Mouse (Mus musculus): Measurements from ENCODE around the gene Ninj2. TPM values are rescaled to one million over a fixed set of nuclear protein-coding genes. Genes with fewer than 3 reads are reported as not detected.

Gene Ninj2
- polyA plus RNA-seq, 1 experiment from 2014 or later: not detected

- Histone ChIP-seq H3K27ac (no peak overlapping the region), H3K4me3 (no peak overlapping the region), H3K9me3 (replicated peaks) (no peaks in the 10 kb centered on the region), H3K4me2 (replicated peaks) (no peak overlapping the region), H3K36me3 (no peaks in the 10 kb centered on the region), H3K4me1 (peaks cover 23% of the 10 kb centered on the region), H3K9ac (no peak overlapping the region), H3K27me3 (peaks cover 10% of the 10 kb centered on the region)
- peak; percentile 26 for ATAC-seq (ENCODE audit: low FRiP score)
- WGBS: 24% methylated on average over 10 of the region's 10 CpGs
Measured at GRCm38 (mm10) chr6:120199638-120200394, 106.7 kb downstream of the Ninj2 start.

GRCm38 (mm10) chr6:120201956-120202355, 108.8 kb downstream of the Ninj2 start:
- Histone ChIP-seq H3K4me1 (peaks cover 23% of the 10 kb centered on the region), H3K9ac (no peak overlapping the region), H3K9me3 (replicated peaks) (no peaks in the 10 kb centered on the region), H3K27me3 (peaks cover 3% of the 10 kb centered on the region; the same call in 1 of the 2 replicates), H3K4me2 (replicated peaks) (no peak overlapping the region), H3K36me3 (no peaks in the 10 kb centered on the region), H3K27ac (peak overlapping the region; percentile 23; the same call in 1 of the 2 replicates), H3K4me3 (no peak overlapping the region)
- WGBS: 44% methylated on average over 6 of the region's 6 CpGs
- ATAC-seq (ENCODE audit: low FRiP score): no peak

- Histone ChIP-seq H3K27ac (peak overlapping the region; percentile 23; the same call in 1 of the 2 replicates), H3K36me3 (no peaks in the 10 kb centered on the region), H3K4me2 (replicated peaks) (no peak overlapping the region), H3K9ac (no peak overlapping the region), H3K4me1 (peaks cover 23% of the 10 kb centered on the region), H3K27me3 (peaks cover 3% of the 10 kb centered on the region; the same call in 1 of the 2 replicates), H3K4me3 (no peak overlapping the region), H3K9me3 (replicated peaks) (no peaks in the 10 kb centered on the region)
- peak; percentile 57 for ATAC-seq (ENCODE audit: low FRiP score)
- WGBS: 43% methylated on average over 8 of the region's 8 CpGs
Measured at GRCm38 (mm10) chr6:120202406-120202805, 109.3 kb downstream of the Ninj2 start.

GRCm38 (mm10) chr6:120206586-120206985, 113.4 kb downstream of the Ninj2 start:
- no peak overlapping the region for H3K4me3 ChIP-seq
- H3K36me3 ChIP-seq: no peaks in the 10 kb centered on the region
- H3K9me3 ChIP-seq (replicated peaks): no peaks in the 10 kb centered on the region
- H3K27ac ChIP-seq: no peak overlapping the region
- peaks cover 3% of the 10 kb centered on the region; the same call in 1 of the 2 replicates for H3K27me3 ChIP-seq
- H3K4me2 ChIP-seq (replicated peaks): no peak overlapping the region
- 90% methylated on average over 5 of the region's 5 CpGs for WGBS
- peaks cover 15% of the 10 kb centered on the region for H3K4me1 ChIP-seq
- ATAC-seq (ENCODE audit: low FRiP score): no peak
- H3K9ac ChIP-seq: no peak overlapping the region

GRCm38 (mm10) chr6:120211536-120211935, 118.4 kb downstream of the Ninj2 start:
- no peaks in the 10 kb centered on the region for H3K36me3 ChIP-seq
- no peak overlapping the region for H3K27ac ChIP-seq
- no peak overlapping the region for H3K4me3 ChIP-seq
- H3K27me3 ChIP-seq: no peaks in the 10 kb centered on the region
- H3K4me2 ChIP-seq (replicated peaks): no peak overlapping the region
- 77% methylated on average over 6 of the region's 6 CpGs for WGBS
- H3K4me1 ChIP-seq: no peaks in the 10 kb centered on the region
- no peak for ATAC-seq (ENCODE audit: low FRiP score)
- H3K9me3 ChIP-seq (replicated peaks): no peaks in the 10 kb centered on the region
- no peak overlapping the region for H3K9ac ChIP-seq

- H3K4me2 ChIP-seq (replicated peaks): no peak overlapping the region
- no peaks in the 10 kb centered on the region for H3K9me3 ChIP-seq (replicated peaks)
- H3K27me3 ChIP-seq: no peaks in the 10 kb centered on the region
- no peaks in the 10 kb centered on the region for H3K4me1 ChIP-seq
- ATAC-seq (ENCODE audit: low FRiP score): no peak
- no peaks in the 10 kb centered on the region for H3K36me3 ChIP-seq
- H3K27ac ChIP-seq: no peak overlapping the region
- H3K4me3 ChIP-seq: no peak overlapping the region
- WGBS: 65% methylated on average over 1 of the region's 1 CpGs
- H3K9ac ChIP-seq: no peak overlapping the region
Measured at GRCm38 (mm10) chr6:120216702-120217101, 123.6 kb downstream of the Ninj2 start.

- H3K4me3 ChIP-seq: no peak overlapping the region
- 83% methylated on average over 2 of the region's 2 CpGs for WGBS
- no peak overlapping the region for H3K27ac ChIP-seq
- H3K9ac ChIP-seq: no peak overlapping the region
- H3K36me3 ChIP-seq: no peaks in the 10 kb centered on the region
- no peaks in the 10 kb centered on the region for H3K4me1 ChIP-seq
- no peaks in the 10 kb centered on the region for H3K9me3 ChIP-seq (replicated peaks)
- H3K27me3 ChIP-seq: no peaks in the 10 kb centered on the region
- no peak overlapping the region for H3K4me2 ChIP-seq (replicated peaks)
- ATAC-seq (ENCODE audit: low FRiP score): no peak
Measured at GRCm38 (mm10) chr6:120219281-120219680, 126.1 kb downstream of the Ninj2 start.

- Histone ChIP-seq H3K4me2 (replicated peaks) (no peak overlapping the region), H3K9me3 (replicated peaks) (no peaks in the 10 kb centered on the region), H3K27ac (no peak overlapping the region), H3K4me1 (peaks cover 7% of the 10 kb centered on the region; the same call in 1 of the 2 replicates), H3K27me3 (no peaks in the 10 kb centered on the region), H3K36me3 (no peaks in the 10 kb centered on the region), H3K9ac (no peak overlapping the region), H3K4me3 (no peak overlapping the region)
- 28% methylated on average over 6 of the region's 6 CpGs for WGBS
- no peak for ATAC-seq (ENCODE audit: low FRiP score)
Measured at GRCm38 (mm10) chr6:120222669-120223068, 129.5 kb downstream of the Ninj2 start.

GRCm38 (mm10) chr6:120225355-120225754, 132.2 kb downstream of the Ninj2 start:
- Histone ChIP-seq H3K4me1 (peaks cover 7% of the 10 kb centered on the region; the same call in 1 of the 2 replicates), H3K36me3 (no peaks in the 10 kb centered on the region), H3K27ac (no peak overlapping the region), H3K27me3 (no peaks in the 10 kb centered on the region), H3K4me2 (replicated peaks) (no peak overlapping the region), H3K4me3 (no peak overlapping the region), H3K9ac (no peak overlapping the region), H3K9me3 (replicated peaks) (no peaks in the 10 kb centered on the region)
- WGBS: 63% methylated on average over 6 of the region's 6 CpGs
- ATAC-seq (ENCODE audit: low FRiP score): no peak

- no peaks in the 10 kb centered on the region for H3K36me3 ChIP-seq
- no peak overlapping the region for H3K4me2 ChIP-seq (replicated peaks)
- peaks cover 7% of the 10 kb centered on the region; the same call in 1 of the 2 replicates for H3K4me1 ChIP-seq
Measured at GRCm38 (mm10) chr6:120227068-120227467, 133.9 kb downstream of the Ninj2 start.

GRCm38 (mm10) chr6:120229806-120230205, 136.7 kb downstream of the Ninj2 start:
- Histone ChIP-seq H3K4me2 (replicated peaks) (no peak overlapping the region), H3K36me3 (no peaks in the 10 kb centered on the region), H3K4me3 (no peak overlapping the region), H3K9ac (no peak overlapping the region), H3K4me1 (peaks cover 9% of the 10 kb centered on the region), H3K27me3 (no peaks in the 10 kb centered on the region), H3K27ac (no peak overlapping the region), H3K9me3 (replicated peaks) (no peaks in the 10 kb centered on the region)
- ATAC-seq (ENCODE audit: low FRiP score): no peak
- WGBS: 77% methylated on average over 7 of the region's 7 CpGs

More at GRCm38 (mm10) chr6:120227068-120227467, 133.9 kb downstream of the Ninj2 start:
- ATAC-seq (ENCODE audit: low FRiP score): no peak
- H3K27ac ChIP-seq: no peak overlapping the region
- no peak overlapping the region for H3K9ac ChIP-seq
- 93% methylated on average over 7 of the region's 7 CpGs for WGBS
- H3K9me3 ChIP-seq (replicated peaks): no peaks in the 10 kb centered on the region
- H3K4me3 ChIP-seq: no peak overlapping the region
- H3K27me3 ChIP-seq: no peaks in the 10 kb centered on the region

- H3K4me1 ChIP-seq: peaks cover 9% of the 10 kb centered on the region
- no peaks in the 10 kb centered on the region for H3K27me3 ChIP-seq
- H3K27ac ChIP-seq: no peak overlapping the region
- 24% methylated on average over 1 of the region's 1 CpGs for WGBS
- no peak overlapping the region for H3K9ac ChIP-seq
- H3K4me2 ChIP-seq (replicated peaks): no peak overlapping the region
- H3K9me3 ChIP-seq (replicated peaks): no peaks in the 10 kb centered on the region
- no peak overlapping the region for H3K4me3 ChIP-seq
- no peaks in the 10 kb centered on the region for H3K36me3 ChIP-seq
- ATAC-seq (ENCODE audit: low FRiP score): no peak
Measured at GRCm38 (mm10) chr6:120230441-120230840, 137.3 kb downstream of the Ninj2 start.

- no peak overlapping the region for H3K27ac ChIP-seq
- no peak overlapping the region for H3K4me3 ChIP-seq
- no peak overlapping the region for H3K4me2 ChIP-seq (replicated peaks)
- H3K36me3 ChIP-seq: no peaks in the 10 kb centered on the region
- H3K27me3 ChIP-seq: no peaks in the 10 kb centered on the region
- no peaks in the 10 kb centered on the region for H3K9me3 ChIP-seq (replicated peaks)
- peaks cover 2% of the 10 kb centered on the region; the same call in 1 of the 2 replicates for H3K4me1 ChIP-seq
- ATAC-seq (ENCODE audit: low FRiP score): no peak
- WGBS: 94% methylated on average over 6 of the region's 6 CpGs
- no peak overlapping the region for H3K9ac ChIP-seq
Measured at GRCm38 (mm10) chr6:120232885-120233284, 139.7 kb downstream of the Ninj2 start.
